28 mouse cellular contexts compared by ENCODE assay signal in genomic region chr1:39729919-39730318, GRCm38 (mm10). TPM values are rescaled to one million over a fixed set of nuclear protein-coding genes. Genes with fewer than 3 reads are reported as not detected.
"Had no signal": no experiment of that assay in that cellular context is flagged by ENCODE, and none has a peak within 500 bp of the region (broad histone marks: within the 10 kb centered on the region; RNA-seq: fewer than 3 reads in every experiment).

No protein-coding gene starts in this region.

- H3K27ac ChIP-seq: gastrocnemius, adult 2 months; heart, adult 2 months; hindbrain, embryonic 10.5 days; hindbrain, embryonic 13.5 days; hindbrain, embryonic 15.5 days; hindbrain, postnatal 0 days; kidney, embryonic 15.5 days; kidney, postnatal 0 days; left cerebral cortex, adult 2 months; limb, embryonic 10.5 days; limb, embryonic 12.5 days; liver, embryonic 13.5 days; liver, embryonic 15.5 days had no signal

- H3K9me3 ChIP-seq: heart, embryonic 12.5 days; hindbrain, embryonic 13.5 days; hindbrain, embryonic 15.5 days; kidney, embryonic 15.5 days; limb, embryonic 10.5 days; limb, embryonic 12.5 days; liver, embryonic 13.5 days; liver, embryonic 15.5 days had no signal

- H3K9ac ChIP-seq: heart, embryonic 12.5 days; hindbrain, embryonic 13.5 days; hindbrain, embryonic 15.5 days; kidney, embryonic 15.5 days; limb, embryonic 12.5 days; liver, embryonic 13.5 days; liver, embryonic 15.5 days had no signal

- H3K36me3 ChIP-seq: heart, embryonic 12.5 days; hindbrain, embryonic 10.5 days; hindbrain, embryonic 13.5 days; hindbrain, embryonic 15.5 days; kidney, embryonic 15.5 days; limb, embryonic 12.5 days; liver, embryonic 13.5 days; liver, embryonic 15.5 days had no signal

- ATAC-seq: hindbrain, postnatal 0 days; intestine, embryonic 16.5 days had no signal

- H3K4me3 ChIP-seq: gastrocnemius, adult 2 months; heart, adult 2 months; heart, embryonic 12.5 days; hindbrain, embryonic 10.5 days; hindbrain, embryonic 13.5 days; hindbrain, embryonic 15.5 days; kidney, embryonic 15.5 days; left cerebral cortex, adult 2 months; limb, embryonic 10.5 days; limb, embryonic 12.5 days; liver, embryonic 13.5 days; liver, embryonic 15.5 days had no signal

- H3K4me2 ChIP-seq: heart, embryonic 12.5 days; hindbrain, embryonic 13.5 days; hindbrain, embryonic 15.5 days; kidney, embryonic 15.5 days; limb, embryonic 12.5 days; liver, embryonic 11.5 days; liver, embryonic 13.5 days; liver, embryonic 15.5 days had no signal

- DNase-seq: gastrocnemius, adult 2 months; gastrocnemius, postnatal 10 days; gastrocnemius, postnatal 25 days; heart, adult 2 months; heart, postnatal 10 days; heart, postnatal 4 days; kidney, adult 11 months; kidney, adult 2 months; kidney, adult 9 months; kidney, postnatal 14 days; kidney, postnatal 36 days; liver; liver, embryonic 13.5 days had no signal

- H3K4me1 ChIP-seq: hindbrain, embryonic 15.5 days had no signal

- H3K27me3 ChIP-seq: heart, embryonic 12.5 days; hindbrain, embryonic 13.5 days; hindbrain, embryonic 15.5 days; kidney, embryonic 15.5 days; limb, embryonic 12.5 days; liver, embryonic 13.5 days had no signal

RNA-seq across cellular contexts. Expression of gene Rfx8, which starts 9.1 kb away (rescaled TPM):
- total RNA-seq: gastrocnemius, adult 2 months had no signal
- polyA plus RNA-seq: intestine, embryonic 14.5 days; kidney, adult 2 months; large intestine, adult 2 months had no signal
